Mouse (Mus musculus): ENCODE data around the gene Gm20422. TPM values are rescaled to one million over a fixed set of nuclear protein-coding genes. Genes with fewer than 3 reads are reported as not detected.
A peak's percentile ranks its signal among the peaks of the same experiment; 100 is the strongest.

Gm20422 gene
- 1 to 10 TPM; 2.8 to 3.5 TPM for total RNA-seq (2021)
- long read RNA-seq, experiment 1, partial matches to known transcripts: 0 of 1 reads
- long read RNA-seq, experiment 1, other reads (novel, unspliced or antisense): 1 of 1 reads
- long read RNA-seq, experiment 2, partial matches to known transcripts: 0 of 2 reads
- long read RNA-seq, experiment 2, other reads (novel, unspliced or antisense): 2 of 2 reads

DNA sequence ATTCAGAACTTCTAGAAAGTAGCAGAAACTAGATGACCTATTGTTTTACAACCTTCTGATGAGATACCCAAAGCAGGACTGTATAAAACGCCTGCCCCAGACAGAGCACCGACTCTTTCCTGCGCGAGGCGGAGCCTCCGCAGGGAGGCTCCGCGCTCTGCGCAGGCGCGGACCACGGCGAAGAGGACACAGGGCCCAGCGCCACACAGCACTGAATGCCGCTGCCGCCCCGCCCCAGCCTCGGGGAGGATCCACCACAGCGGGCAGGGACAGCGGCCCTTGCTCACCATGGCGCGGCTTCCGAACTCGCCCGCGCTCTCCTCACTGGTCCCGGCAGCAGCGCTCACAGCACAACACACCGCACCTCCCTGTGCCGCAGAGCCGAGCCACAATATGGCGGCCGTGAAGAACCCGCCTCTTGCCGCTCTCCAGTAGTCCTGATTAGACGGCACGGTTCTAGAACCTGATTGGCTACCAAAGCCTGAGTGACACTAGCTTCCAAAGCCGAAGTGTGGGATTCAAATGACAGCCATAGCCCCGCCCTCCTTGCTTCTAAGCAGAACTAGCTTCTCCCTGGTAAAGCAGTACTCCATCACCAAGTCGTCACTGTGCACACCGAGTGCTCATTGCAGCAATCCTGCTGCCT, at the start of gene Gm20422:
Gm20422 (minus strand) TSS at position 384 of the 646 bp plus-strand sequence.
- DNase-seq (ENCODE audit: low spot score in 2 of 2): peak; percentile 81 to 91
- peak within 1 kb of the TSS; percentile 100 for H3K27ac ChIP-seq
- H3K4me3 ChIP-seq: peak within 1 kb of the TSS; percentile 88
- TF ChIP-seq CTCF (conservative IDR thresholded peaks at IDR 0.05): peak; percentile 19

DNA sequence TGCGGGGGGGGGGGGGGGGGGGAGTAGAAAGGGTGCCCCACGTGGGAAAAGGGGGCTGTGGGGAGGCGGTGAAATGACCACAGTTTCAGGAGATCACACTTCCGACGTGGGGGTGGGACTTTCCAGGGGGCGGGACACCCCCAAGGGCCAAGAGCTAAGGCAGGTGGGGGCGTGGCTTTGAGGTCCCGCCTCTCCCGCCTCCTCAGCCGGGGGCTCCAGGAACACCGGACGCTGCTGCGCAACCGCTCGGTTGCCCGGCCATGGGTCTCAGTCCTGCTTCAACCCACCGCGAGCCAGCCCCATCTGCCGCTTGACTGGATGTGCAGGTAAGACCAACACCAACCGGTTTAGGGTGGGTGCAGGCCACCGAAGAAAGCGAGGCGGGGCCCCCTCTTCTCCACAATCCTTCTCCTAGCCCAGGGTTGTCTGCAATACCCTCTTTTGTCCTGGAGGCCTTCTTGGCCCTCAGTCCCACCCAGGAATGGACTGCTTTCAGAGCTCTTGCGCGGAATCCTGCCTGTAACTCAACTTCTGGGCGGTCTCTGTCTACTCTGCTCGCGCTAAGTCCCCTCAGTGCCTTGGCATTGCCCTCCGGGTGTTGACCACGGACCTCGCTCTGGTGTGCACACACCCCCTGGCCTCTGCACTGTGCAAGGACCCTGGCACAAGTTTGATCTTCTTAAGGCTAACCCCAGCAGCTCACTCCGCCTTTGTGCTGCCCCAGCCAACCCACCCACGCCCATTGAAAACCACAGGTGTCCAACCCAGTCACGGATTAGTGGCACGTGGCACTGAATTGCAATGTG, 47.9 kb upstream of the Gm20422 start, which contains the start of gene Lpar2:
Lpar2 (plus strand) TSS at position 44 of the 806 bp plus-strand sequence.
- no peak for TF ChIP-seq CTCF (conservative IDR thresholded peaks at IDR 0.05)
- DNase-seq (ENCODE audit: low spot score in 2 of 2): no peak
- Histone ChIP-seq H3K4me3 (peak within 1 kb of the TSS; percentile 46), H3K27ac (0 out of 2 replicates have a peak within 1 kb of the TSS, but pooled peaks have one; percentile 32)

DNA sequence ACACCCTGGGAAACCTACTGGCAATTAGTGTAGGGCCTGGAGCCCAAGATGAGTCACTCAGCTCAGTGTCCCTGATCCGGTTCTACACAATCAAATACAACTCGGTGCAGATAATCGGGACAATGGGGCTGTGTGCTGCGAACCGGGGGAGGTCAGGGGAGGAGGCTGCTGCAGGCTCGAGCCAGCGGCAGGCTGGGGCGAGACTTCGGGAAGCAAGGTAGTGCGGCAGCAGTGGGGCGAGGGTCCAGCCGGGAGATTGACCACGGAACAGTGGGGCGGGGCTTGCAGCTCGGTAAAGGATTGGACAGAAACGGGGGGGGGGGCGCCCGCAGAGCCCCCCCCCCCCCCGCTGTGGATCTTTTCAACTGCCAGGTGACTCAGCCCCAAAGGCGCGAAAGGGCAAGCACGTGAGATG, 47.3 kb upstream of the Gm20422 start:
- no peak for TF ChIP-seq CTCF (conservative IDR thresholded peaks at IDR 0.05)
- H3K27ac ChIP-seq: no peak overlapping the region
- no peak for DNase-seq (ENCODE audit: low spot score in 2 of 2)

GRCm38 (mm10) chr8:69820466-69820865, 45.8 kb upstream of the Gm20422 start:
- Histone ChIP-seq H3K4me3 (no peak overlapping the region), H3K27ac (no peak overlapping the region)
- no peak for DNase-seq (ENCODE audit: low spot score in 2 of 2)
- TF ChIP-seq CTCF (conservative IDR thresholded peaks at IDR 0.05): no peak

More for the DNA sequence above, 47.3 kb upstream of the Gm20422 start:
- peak overlapping the region; percentile 46 for H3K4me3 ChIP-seq

DNA sequence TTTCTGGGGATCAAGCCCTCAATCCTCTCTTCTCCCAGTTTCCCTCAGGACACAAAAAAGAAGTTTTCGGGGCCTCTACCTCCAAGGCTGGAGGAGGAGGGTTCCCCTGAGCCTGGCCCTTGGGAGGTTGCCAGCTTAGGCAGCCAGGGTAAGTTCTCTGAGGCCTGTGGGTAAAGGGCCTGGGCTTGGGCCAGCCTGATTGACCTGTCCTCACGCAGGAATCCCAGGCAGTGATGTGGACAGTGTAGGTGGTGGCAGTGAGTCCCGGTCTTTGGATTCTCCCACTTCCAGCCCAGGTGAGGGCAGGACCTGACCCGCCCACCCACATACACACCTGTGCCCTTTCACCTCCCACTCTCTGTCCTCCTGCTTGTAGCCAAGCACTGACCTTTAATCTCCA, 40.7 kb upstream of the Gm20422 start:
- no peak for TF ChIP-seq CTCF (conservative IDR thresholded peaks at IDR 0.05)
- Histone ChIP-seq H3K27ac (no peak overlapping the region), H3K4me3 (no peak overlapping the region)
- DNase-seq (ENCODE audit: low spot score in 2 of 2): no peak

DNA sequence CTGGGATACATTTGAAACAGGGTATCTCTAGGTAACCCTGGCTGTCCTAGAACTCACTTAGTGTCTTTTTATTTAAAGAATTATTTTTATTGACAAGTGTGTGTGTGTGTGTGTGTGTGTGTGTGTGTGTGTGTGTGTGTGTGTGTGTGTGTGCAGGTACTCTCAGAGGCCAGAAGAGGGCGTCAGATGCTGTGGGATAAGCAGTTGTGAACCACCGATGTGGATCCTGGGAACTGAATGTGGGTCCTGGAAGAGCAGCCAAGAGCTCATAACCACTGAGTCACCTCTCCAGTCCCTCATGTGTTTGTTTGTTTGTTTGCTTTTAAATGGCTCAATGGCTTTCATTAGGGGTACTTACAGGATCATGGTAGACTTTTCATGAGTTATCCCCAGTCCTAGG, 40.2 kb upstream of the Gm20422 start:
- no peak for TF ChIP-seq CTCF (conservative IDR thresholded peaks at IDR 0.05)
- H3K4me3 ChIP-seq: no peak overlapping the region
- no peak overlapping the region for H3K27ac ChIP-seq
- DNase-seq (ENCODE audit: low spot score in 2 of 2): no peak

GRCm38 (mm10) chr8:69809820-69810219, 35.1 kb upstream of the Gm20422 start:
- no peak for DNase-seq (ENCODE audit: low spot score in 2 of 2)
- TF ChIP-seq CTCF (conservative IDR thresholded peaks at IDR 0.05): no peak
- Histone ChIP-seq H3K27ac (no peak overlapping the region), H3K4me3 (no peak overlapping the region)

DNA sequence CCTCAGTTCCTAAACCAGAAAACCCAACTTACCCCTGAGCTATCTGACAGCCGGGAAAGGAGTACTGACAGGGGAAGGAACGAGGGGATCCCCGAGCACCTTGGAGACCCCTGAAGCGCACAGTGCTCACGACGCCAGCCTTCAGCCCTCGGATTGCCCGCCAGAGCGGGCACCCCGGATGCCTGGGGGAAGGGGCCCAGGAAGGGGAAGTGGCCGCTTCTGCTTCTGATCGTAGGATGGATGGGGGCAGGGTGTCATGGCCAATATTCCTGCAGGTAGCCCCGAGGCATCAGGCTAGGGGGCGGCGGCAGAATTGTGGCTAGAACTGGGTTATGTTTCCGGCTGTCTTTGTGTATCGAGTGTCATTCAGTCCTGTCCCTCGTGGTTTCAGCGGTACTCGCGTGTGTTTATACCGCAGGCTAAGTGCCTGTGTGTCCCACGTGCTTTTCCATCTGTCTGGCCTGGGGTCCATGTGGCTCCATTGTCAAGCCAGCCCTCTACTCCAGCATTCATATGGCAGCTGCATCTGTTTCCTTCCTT, 34.2 kb upstream of the Gm20422 start:
- no peak for TF ChIP-seq CTCF (conservative IDR thresholded peaks at IDR 0.05)
- peak overlapping the region; percentile 70; the same call in 1 of the 2 replicates for H3K27ac ChIP-seq
- peak overlapping the region; percentile 57 for H3K4me3 ChIP-seq
- DNase-seq (ENCODE audit: low spot score in 2 of 2): peak in 1 of 2 experiments; percentile 52

GRCm38 (mm10) chr8:69808094-69808863, 33.6 kb upstream of the Gm20422 start, which contains the start of gene Gmip:
Gene Gmip, plus strand, starts transcription at chr8:69808679.
- TF ChIP-seq CTCF (conservative IDR thresholded peaks at IDR 0.05): no peak
- peak within 1 kb of the TSS; percentile 57 for H3K4me3 ChIP-seq
- DNase-seq (ENCODE audit: low spot score in 2 of 2): peak; percentile 43 to 59
- H3K27ac ChIP-seq: peak within 1 kb of the TSS; percentile 70; the same call in 1 of the 2 replicates

- no peak overlapping the region for H3K27ac ChIP-seq
- no peak for TF ChIP-seq CTCF (conservative IDR thresholded peaks at IDR 0.05)
- DNase-seq (ENCODE audit: low spot score in 2 of 2): no peak
- no peak overlapping the region for H3K4me3 ChIP-seq
Observed at GRCm38 (mm10) chr8:69807236-69807635, 32.5 kb upstream of the Gm20422 start.

DNA sequence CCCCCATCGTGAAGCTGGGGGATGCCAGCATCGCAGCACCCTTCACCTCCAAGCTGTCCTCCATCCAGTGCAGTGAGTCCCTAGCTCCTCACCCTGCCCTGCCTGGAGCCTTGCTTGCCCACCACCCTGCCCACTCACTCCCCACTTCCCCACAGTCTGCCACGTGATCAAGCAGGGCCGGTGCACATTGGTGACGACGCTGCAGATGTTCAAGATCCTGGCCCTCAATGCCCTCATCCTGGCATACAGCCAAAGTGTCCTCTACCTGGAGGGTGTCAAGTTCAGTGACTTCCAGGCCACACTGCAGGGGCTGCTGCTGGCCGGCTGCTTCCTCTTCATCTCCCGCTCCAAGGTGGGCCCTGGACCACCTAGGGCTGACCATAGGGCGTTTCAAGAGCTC, 30.8 kb upstream of the Gm20422 start:
- no peak overlapping the region for H3K27ac ChIP-seq
- DNase-seq (ENCODE audit: low spot score in 2 of 2): no peak
- H3K4me3 ChIP-seq: no peak overlapping the region
- TF ChIP-seq CTCF (conservative IDR thresholded peaks at IDR 0.05): no peak

DNA sequence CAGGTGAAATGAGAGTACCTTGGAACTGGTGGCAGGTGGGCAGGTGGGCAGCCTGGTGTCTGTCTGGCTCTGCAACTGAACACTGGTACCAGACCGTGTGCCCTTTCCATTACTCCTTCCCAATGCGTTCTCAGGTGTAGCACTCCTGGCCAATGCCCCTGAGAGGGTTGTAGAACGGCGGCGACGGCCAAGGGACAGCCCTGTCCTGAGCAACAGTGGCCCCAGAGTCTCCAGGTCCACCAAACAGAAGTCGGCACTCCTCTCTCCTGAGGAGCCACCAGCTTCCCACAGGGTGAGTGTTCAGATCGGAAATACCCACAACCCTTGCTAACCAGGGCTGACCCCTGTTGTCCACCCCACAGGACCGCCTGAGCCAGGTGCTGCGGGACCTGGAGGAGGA, 30.4 kb upstream of the Gm20422 start:
- no peak for DNase-seq (ENCODE audit: low spot score in 2 of 2)
- Histone ChIP-seq H3K4me3 (no peak overlapping the region), H3K27ac (no peak overlapping the region)
- TF ChIP-seq CTCF (conservative IDR thresholded peaks at IDR 0.05): no peak
